Mouse (Mus musculus): ENCODE measurements around the gene Uroc1.
A peak's percentile ranks its signal among the peaks of the same experiment; 100 is the strongest.

The Uroc1 gene

DNA sequence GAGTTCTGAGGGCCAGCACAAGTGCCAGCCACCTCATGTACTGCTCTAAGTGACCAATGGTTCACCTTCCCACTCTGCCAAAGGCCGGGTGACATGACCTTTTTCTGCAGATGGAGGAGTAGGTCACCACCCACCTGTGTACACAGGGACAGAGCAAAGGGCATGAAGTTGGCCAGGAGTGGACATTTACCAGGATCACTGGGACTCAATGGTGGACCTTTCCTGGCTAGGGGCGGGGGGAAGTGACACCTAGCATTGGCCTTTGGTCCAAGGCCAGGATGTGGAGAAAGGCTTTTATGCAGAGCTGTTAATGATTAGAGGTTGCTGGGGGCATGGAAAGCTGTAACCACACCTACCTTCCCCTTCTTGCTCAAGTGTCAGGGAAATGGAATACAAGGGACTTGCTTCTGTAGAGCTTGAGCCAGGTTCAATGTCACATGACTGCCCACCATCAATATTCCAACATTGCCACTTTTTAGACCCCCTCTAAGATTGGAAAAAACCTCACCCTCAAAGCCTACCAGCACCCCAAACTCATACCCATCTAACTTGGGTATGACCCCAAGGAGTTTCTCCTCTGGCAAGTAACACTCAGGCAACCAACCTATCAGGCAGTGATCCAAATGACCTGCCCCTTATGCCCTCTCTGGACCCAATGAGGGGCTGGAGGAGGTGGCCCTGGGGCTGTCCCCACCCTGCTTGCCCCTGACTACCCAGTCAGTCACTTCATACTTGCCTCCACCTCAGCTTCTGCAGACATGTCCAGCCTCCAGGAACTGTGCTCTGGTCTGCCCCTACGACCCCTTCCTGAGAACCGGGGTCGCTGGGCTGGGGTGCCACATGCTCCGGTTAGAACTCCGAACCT is at the start of gene Uroc1:
Uroc1 (plus strand) TSS at position 724 of the 865 bp plus-strand sequence.
- DNase-seq (ENCODE audit: low spot score in 2 of 2), result no peak

DNA sequence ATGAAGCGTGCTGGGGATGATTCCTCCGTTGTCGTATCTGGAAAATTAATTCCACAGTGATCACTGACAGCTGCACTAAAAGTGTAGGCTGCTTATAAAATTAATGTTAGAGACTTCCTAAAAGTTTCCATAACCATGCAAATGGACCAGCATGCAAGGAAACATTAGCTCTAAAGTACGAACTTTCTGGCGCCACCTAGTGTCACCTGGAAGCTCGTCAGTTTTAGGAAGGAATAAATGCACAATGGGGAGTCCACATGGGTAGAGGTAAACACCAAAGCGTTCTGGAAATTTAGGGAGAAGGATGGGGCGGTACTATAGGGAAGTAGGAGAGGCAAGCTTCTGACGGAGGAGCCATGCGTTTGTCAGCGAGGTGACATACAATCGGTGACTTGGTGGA is 44.8 kb upstream of the Uroc1 start:
- no peak for DNase-seq (ENCODE audit: low spot score in 2 of 2)

DNA sequence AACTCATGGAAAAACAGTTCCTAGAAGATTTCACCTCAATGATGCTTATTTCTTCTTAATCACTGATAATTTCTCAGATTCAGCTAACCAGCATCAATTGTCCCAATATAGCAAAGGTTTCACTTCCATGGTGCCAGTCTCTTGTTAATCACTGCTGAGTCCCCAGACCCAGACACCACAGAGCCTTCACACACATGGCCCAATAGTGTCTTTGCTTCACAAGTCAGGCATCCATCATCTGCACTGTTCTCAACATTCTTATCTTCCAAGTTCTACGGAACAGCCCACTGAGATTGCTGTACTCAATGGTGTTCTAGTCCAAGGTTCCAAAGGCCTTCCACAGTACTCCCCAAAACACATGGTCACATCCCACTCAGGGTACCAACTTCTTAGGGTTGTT is 32.2 kb upstream of the Uroc1 start, which contains the start of gene BC048671:
BC048671 (plus strand) TSS at position 301 of the 400 bp plus-strand sequence.
- no peak for DNase-seq (ENCODE audit: low spot score in 2 of 2)

DNA sequence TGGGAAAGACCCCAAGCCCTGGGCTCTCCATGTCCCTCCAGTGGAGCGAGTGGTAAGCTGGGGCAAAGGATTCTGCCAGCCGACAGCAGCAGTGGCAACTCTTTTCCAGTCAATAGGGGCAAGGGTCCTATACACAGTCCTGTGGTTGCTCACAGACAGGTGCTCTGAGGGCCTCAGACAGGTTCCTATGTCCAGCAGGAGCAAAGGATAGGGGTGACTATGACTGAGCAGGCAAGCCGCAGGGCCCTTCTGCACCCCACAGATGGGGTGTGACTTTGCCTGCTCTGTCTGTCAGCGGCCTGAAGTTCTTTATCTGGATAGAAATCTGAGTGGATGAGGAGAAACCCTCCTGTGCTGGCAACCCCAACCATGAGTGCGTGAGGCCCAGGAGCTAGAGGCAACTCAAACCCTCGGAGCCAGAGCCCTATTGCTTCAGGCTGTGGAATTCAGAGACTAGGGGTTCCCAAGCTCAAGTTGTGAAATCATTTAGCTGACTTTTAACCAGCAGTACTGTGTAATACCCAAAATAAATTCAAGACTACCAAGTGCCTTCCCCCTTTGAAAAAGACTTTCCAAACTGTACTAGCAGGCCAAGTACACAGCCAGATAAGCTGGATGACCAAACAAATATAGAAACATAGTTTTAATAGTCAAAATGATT is 26.6 kb upstream of the Uroc1 start:
- DNase-seq (ENCODE audit: low spot score in 2 of 2), result no peak

- DNase-seq (ENCODE audit: low spot score in 2 of 2), result no peak
Observed at GRCm38 (mm10) chr6:90308839-90309778, 24.0 kb upstream of the Uroc1 start.

- DNase-seq (ENCODE audit: low spot score in 2 of 2), result peak in 1 of 2 experiments; percentile 6
Observed at GRCm38 (mm10) chr6:90315961-90316360, 17.1 kb upstream of the Uroc1 start.

GRCm38 (mm10) chr6:90317510-90318258 is 15.4 kb upstream of the Uroc1 start:
- DNase-seq (ENCODE audit: low spot score in 2 of 2), result no peak

GRCm38 (mm10) chr6:90319019-90319418 is 14.1 kb upstream of the Uroc1 start:
- no peak for DNase-seq (ENCODE audit: low spot score in 2 of 2)

DNA sequence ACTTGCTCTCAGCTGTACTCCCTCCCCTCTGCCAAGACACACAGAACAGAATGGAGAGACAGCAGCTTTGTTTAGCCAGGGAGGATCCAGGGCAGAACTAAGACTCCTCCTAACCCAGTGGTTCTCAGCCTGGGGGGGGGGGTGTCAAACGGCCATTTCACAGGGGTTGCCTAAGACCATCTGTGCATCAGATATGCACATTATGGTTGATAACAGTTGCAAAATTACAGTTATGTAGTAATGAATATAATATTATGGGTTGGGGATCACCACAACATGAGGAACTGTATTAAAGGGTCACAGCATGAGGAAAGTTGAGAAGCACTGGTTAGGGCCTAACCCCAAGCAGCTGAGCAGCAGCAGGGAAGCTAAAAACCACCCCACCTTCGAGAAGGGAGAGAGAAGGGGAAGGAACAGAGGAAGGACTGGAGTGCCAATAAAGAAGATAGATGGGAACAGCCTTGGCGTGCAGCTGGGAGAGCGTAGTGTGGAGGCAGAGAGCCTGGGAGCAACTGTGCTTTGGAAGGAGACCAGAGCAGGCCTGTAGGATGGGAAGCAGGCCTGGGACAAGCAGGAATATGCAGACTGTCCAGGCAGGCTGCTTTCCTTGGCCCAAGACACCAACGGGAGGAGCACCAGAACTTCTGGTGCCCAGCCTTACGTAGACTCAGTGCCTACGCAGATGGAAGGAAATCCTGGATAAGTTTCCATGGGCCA is 13.5 kb upstream of the Uroc1 start:
- DNase-seq (ENCODE audit: low spot score in 2 of 2), result no peak

DNA sequence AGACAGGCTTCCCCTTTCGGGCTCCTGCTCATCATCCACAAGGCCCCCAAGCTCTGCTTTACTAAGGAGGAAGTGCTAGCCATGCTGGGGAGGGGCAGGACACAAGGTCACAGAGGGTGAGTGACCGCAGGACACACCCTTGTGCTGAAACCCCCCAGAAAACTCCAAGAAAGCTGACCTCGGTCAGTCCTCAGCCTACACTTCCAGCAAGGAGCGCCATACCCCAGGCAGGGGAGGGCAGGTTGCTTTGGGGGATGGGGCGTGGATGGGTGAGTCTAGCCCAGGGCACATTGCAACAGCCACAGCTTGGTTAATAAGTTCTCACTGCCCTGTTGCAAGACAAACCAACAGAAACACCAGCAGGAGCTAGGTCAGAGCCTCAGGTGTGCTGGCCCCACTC is 12.7 kb upstream of the Uroc1 start:
- peak in 1 of 2 experiments; percentile 19 for DNase-seq (ENCODE audit: low spot score in 2 of 2)

DNA sequence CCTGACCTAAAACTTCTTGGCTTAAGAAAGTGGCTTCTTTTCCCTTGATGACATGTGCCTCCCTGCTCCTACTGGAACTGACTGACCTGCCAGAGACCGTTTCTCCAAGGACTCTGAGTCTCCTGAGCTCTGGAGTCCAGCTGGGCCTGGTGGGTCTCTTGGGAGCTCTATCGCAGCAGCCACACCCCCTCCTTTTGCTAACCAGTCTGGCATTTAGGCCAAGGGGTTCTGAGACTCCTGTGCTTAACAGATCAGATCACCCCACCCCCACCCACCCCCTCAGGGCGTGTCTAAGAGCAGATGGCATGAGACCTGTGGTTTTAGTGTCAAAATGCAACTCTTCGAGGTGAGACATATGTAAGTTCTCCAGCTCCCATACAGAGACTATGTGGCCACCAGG is 11.3 kb upstream of the Uroc1 start:
- no peak for DNase-seq (ENCODE audit: low spot score in 2 of 2)

- DNase-seq (ENCODE audit: low spot score in 2 of 2), result no peak
Observed at GRCm38 (mm10) chr6:90324026-90324425, 9.1 kb upstream of the Uroc1 start.

GRCm38 (mm10) chr6:90324463-90324862 is 8.6 kb upstream of the Uroc1 start:
- DNase-seq (ENCODE audit: low spot score in 2 of 2), result no peak

DNA sequence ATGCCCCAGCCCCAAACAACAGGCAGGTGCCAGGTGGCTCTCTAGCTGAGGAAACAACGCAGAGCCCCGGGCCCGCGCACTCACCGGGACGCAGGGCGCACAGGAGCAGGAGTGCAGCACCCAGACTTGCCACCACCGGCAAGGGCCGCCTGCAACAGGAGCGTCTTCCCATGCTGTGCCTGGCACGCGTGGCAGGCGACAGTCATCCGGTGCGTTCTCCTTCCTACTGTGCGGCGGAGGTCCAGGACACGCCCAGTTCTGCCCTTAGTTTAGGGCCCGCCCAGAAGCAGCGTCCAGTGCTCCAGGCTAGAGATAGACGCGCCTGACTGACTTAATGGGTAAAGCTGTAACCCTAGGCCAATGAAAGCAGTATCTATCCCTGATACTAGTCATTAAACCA is 8.1 kb upstream of the Uroc1 start, which contains the start of gene Chst13:
Chst13 (minus strand) TSS at position 195 of the 400 bp plus-strand sequence.
- DNase-seq (ENCODE audit: low spot score in 2 of 2), result peak in 1 of 2 experiments; percentile 21

DNA sequence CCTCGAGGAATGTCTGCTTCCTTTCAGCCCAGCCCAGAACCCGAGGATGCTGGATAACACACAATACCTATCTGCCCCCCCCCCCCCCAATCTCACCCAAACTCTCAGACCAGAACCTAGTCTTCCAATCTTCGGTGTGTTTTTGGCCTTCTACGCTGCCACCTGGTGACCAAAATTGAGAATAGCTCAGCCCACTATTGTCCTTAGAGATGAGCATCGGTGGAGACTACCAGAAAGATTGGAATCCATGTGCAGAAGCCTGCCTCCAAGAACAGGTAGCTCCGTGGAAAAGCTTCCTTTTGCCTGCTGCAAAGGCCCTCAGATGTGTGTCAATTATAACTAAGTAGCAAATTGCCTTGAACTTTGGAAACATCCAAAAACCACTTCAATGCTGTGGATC is 5.4 kb upstream of the Uroc1 start:
- no peak for DNase-seq (ENCODE audit: low spot score in 2 of 2)

DNA sequence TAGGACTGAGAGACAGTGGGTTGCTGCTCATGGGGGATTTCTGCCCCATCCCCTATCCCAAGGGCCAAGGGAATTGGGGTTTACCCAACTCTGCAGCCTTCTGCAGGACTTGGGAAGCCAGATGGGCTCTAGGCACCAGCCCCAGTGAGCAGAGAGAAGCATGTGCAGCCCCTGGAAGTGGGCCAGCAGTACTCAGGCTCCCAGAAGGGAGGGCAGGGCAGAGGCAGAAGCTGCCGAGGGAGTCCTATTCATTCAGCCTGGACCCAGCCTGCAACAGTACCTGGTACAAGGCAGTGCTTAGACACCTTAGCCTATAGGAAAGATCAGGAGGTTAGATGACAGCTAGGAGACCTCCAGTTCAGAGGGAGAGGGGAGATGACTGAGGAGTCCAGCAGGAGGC is 3.1 kb upstream of the Uroc1 start:
- no peak for DNase-seq (ENCODE audit: low spot score in 2 of 2)

DNA sequence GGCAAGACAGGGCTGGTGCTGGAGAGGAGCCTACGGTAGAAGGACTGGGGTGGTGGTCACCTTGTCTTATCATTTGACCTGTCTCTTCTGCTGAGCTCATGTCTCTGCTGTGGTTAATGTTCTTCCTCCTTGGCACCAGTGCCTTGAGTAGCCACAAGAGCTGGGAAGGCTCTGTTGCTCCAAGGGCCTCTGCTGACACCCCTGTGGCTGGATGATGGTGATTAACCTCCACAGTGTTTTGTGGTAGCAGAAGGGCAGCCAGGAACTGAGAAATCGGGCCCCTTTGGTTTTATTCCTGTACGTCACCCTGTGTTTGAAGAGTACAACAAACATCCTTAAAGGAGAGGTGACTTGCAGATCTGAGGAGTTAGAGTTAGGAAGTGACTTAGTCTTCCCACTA is 1.2 kb downstream of the Uroc1 start:
- DNase-seq (ENCODE audit: low spot score in 2 of 2), result no peak

DNA sequence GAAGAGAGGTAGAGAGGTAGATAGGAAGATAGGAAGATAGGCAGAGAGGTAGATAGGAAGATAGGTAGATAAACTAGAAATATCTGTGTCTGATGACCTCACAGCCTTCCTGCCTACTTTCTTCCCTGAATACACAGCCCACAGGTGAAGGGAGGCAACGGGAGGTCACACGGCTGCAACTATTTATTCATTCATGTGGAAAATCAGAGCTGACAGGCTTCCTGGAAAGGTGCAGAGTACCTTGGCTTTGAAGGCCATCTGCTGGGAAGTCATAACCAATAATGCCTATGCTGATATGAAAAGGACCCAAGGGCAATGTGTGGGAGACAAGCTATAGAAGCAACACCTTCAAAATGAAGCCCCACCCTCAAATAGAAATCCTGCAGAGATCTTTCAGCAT is 9.3 kb downstream of the Uroc1 start:
- no peak for DNase-seq (ENCODE audit: low spot score in 2 of 2)

GRCm38 (mm10) chr6:90347183-90347582 is 14.1 kb downstream of the Uroc1 start:
- DNase-seq (ENCODE audit: low spot score in 2 of 2), result no peak

DNA sequence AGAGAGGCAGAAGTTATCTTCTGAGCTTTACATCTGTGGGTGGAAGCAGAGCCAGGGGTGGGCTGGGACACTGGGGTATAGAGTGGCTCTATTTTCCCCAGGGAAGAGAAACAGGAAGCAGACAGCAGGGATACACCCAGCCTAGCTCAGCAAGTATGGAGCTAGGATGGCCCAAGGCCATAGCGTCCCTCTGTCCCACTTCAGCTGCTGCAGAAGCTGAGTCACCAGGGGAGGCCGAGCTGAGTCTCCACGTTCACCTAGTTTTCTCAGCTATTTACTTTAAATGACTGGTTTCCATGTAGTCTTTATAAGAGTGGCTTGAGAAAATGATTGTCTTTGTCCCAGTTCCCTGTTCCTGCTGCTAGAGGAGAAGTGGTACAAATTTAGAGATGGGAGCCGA is 15.4 kb downstream of the Uroc1 start:
- no peak for DNase-seq (ENCODE audit: low spot score in 2 of 2)

All from spleen, postnatal 10 days (tissue).